Mouse (Mus musculus): ENCODE data around the gene Pyurf. TPM values are rescaled to one million over a fixed set of nuclear protein-coding genes. Genes with fewer than 3 reads are reported as not detected.

Gene Pyurf
- total RNA-seq, 2 experiments from 2014 or later = 8.3 to 9.5 TPM

DNA sequence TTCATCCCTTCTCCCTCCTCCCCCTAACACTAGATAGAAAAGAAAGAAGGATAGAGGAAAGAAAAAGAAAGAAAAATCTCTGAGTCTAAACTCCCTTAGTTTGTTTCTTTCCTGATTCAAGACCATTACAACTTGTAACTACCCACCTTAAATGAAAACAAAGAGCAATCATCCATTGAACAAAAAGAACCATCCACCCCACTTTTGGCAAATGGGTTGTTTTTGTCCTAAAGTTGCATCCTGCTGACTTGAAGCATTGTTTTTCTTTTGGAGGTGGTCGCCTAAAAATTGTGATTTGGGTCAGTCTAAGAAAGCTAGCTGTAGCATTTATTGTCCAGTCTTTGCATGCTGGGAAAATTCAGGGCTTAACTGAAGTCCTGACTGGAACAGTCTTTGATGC, 52.3 kb downstream of the Pyurf start:
- Histone ChIP-seq H3K27ac (no peak overlapping the region), H3K4me3 (no peak overlapping the region)
- no peak for DNase-seq (ENCODE audit: low spot score in 2 of 2)
- TF ChIP-seq CTCF (conservative IDR thresholded peaks at IDR 0.05) = no peak

Other genes starting within 250 kb of the Pyurf start
- gene Ppm1k, start 156.6 kb downstream of the Pyurf start, total RNA-seq (2021) = 10 to 100 TPM; 80.3 to 83.6 TPM
- gene Herc6, start 111.1 kb downstream of the Pyurf start, total RNA-seq (2021) = 1 to 10 TPM; 5.5 TPM
- 10 to 100 TPM; 78.7 to 85.7 TPM for gene Lancl2, start 10.5 kb upstream of the Pyurf start, total RNA-seq (2021)
- gene Vopp1, start 133.1 kb upstream of the Pyurf start, total RNA-seq (2021) = 10 to 100 TPM; 65.9 to 70.5 TPM
- gene Vmn1r21, start 158.3 kb upstream of the Pyurf start, total RNA-seq (2021) = not detected
- gene Vmn1r22, start 215.9 kb upstream of the Pyurf start, total RNA-seq (2021) = not detected
- gene Vmn1r23, start 234.8 kb upstream of the Pyurf start, total RNA-seq (2021) = not detected